Mouse (Mus musculus) spleen, adult 12 weeks (tissue): ENCODE measurements around the gene Oxa1l.
"Not testable (repeated sequence)": the region's sequence is repeated elsewhere in the genome, so short reads cannot be mapped to it uniquely, and the experiment has no call there.

Experiments used
- DNase-seq: peaks from one replicate; pipeline ENCODE4 v3.0.0; 2022; ENCODE audit warnings: low spot score

Oxa1l gene

GRCm38 (mm10) chr14:54360577-54361340 lies at the start of gene Oxa1l:
Gene Oxa1l, plus strand, starts transcription at chr14:54360834.
- peak; percentile 91 for DNase-seq

GRCm38 (mm10) chr14:54311763-54312162 lies 48.9 kb upstream of the Oxa1l start:
- DNase-seq, result no peak

GRCm38 (mm10) chr14:54321556-54322376 lies 38.9 kb upstream of the Oxa1l start:
- no peak for DNase-seq

- no peak for DNase-seq
These were observed 36.1 kb upstream of the Oxa1l start for GRCm38 (mm10) chr14:54324486-54324885.

GRCm38 (mm10) chr14:54328548-54328947 lies 32.1 kb upstream of the Oxa1l start:
- no peak for DNase-seq

GRCm38 (mm10) chr14:54329201-54329600 lies 31.4 kb upstream of the Oxa1l start:
- DNase-seq, result no peak

GRCm38 (mm10) chr14:54331178-54331577 lies 29.5 kb upstream of the Oxa1l start:
- DNase-seq, result no peak

- DNase-seq, result no peak
These were observed 28.2 kb upstream of the Oxa1l start for GRCm38 (mm10) chr14:54332176-54333074.

GRCm38 (mm10) chr14:54333452-54334189 lies 27.0 kb upstream of the Oxa1l start:
- peak; percentile 22 for DNase-seq

- no peak for DNase-seq
These were observed 19.8 kb upstream of the Oxa1l start for GRCm38 (mm10) chr14:54340836-54341235.

GRCm38 (mm10) chr14:54341807-54342206 lies 18.8 kb upstream of the Oxa1l start:
- not testable (repeated sequence) for DNase-seq

GRCm38 (mm10) chr14:54350773-54351541 lies 9.7 kb upstream of the Oxa1l start:
- not testable (repeated sequence) for DNase-seq

GRCm38 (mm10) chr14:54352314-54352713 lies 8.3 kb upstream of the Oxa1l start:
- no peak for DNase-seq

- DNase-seq, result no peak
These were observed 6.2 kb upstream of the Oxa1l start for GRCm38 (mm10) chr14:54354406-54354805.

- no peak for DNase-seq
These were observed 2.5 kb downstream of the Oxa1l start for GRCm38 (mm10) chr14:54363156-54363555.

GRCm38 (mm10) chr14:54365026-54365645 lies 4.5 kb downstream of the Oxa1l start:
- DNase-seq, result no peak

GRCm38 (mm10) chr14:54366581-54366980 lies 5.9 kb downstream of the Oxa1l start:
- DNase-seq, result no peak

- no peak for DNase-seq
These were observed 6.9 kb downstream of the Oxa1l start for GRCm38 (mm10) chr14:54367429-54368060.

GRCm38 (mm10) chr14:54369372-54369771 lies 8.7 kb downstream of the Oxa1l start:
- no peak for DNase-seq

GRCm38 (mm10) chr14:54370595-54370994 lies 10.0 kb downstream of the Oxa1l start:
- no peak for DNase-seq
